Mouse (Mus musculus): Measurements from ENCODE around the gene Phgr1.

DNA sequence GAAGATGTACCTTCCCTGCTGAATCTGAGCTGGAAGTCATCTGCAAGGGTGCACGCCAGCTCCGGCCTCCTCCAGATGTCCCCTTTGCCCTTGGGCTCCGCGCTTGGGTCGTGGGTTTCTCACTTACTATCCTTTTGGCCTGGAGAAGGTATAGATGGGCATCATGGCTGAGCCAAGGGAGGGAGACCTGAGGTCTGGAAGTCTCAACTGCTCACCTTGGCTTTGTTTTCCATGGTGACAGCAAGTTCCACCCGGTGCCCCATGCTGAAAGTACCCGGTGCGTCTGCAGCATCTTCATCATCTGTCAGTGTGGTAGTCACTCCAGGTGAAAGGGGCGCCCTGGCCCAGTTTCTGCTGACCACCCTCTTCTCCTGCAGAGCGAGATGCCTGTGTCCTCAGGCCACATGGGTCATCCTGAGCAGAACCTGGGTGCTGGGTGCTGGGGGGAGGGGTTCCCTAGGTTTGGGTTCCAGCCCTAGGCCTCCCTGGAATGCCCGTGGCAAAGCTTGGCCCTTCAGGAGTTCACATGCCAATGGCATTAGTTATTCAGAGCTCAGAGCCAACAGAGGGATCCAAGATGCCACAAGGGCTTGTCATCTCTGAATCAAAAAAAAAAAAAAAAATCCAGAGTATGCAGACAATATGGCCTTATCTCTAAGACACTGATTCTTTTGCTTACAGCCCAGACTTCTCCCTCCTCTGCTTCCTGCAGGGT is 12.1 kb upstream of the Phgr1 start:
- TF ChIP-seq CTCF (conservative IDR thresholded peaks at IDR 0.05; ENCODE audit: low read length) (no peak), POU5F1 (IDR thresholded peaks at IDR 0.05; ENCODE audit: borderline replicate concordance, low read length) (no peak), NANOG (IDR thresholded peaks at IDR 0.05; ENCODE audit: borderline replicate concordance, low read length) (no peak)
